Mouse (Mus musculus): ENCODE measurements around the gene Zbtb7a.
A peak's percentile ranks its signal among the peaks of the same experiment; 100 is the strongest.
"Not testable (repeated sequence)": the region's sequence is repeated elsewhere in the genome, so short reads cannot be mapped to it uniquely, and the experiment has no call there.

The Zbtb7a gene

DNA sequence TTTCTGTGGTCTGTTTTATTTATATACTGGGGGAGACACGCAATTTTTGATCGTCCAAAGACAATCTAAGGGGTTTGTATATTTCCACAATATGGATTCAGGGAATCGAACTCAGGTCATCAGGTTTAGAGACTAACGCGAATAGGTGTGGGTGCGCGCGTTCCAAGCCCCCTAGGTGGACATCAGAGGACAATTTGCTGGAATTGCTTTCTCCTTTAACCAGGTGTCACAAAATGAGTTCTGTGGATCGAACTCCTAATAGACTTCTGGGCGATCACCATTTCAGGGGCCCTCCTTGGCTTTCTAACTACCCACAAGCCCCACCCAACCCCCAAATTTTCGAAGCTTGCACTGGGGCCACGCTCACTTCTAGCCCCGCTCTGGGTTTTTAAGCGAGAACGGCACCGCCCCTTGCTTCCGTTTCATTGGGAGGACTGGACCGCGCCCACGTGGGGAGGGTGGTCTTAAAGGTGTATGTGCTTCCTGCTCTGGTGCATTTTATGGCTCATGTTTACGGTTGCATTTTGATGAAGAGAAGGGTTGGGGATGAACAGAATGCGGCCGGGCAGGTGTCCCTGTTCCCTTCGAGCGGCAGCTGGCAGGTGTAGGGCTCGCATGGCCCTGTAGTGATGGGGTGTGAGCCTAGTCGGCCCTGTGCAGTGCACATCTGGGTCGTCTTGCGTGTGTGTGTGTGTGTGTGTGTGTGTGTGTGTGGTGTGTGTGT, 33.7 kb downstream of the Zbtb7a start:
- DNase-seq (ENCODE audit: low read depth, low spot score): peak; percentile 73

GRCm38 (mm10) chr10:81169411-81169900, 34.4 kb downstream of the Zbtb7a start:
- not testable (repeated sequence) for DNase-seq (ENCODE audit: low read depth, low spot score)

GRCm38 (mm10) chr10:81173132-81173531, 38.1 kb downstream of the Zbtb7a start:
- peak; percentile 92 for DNase-seq (ENCODE audit: low read depth, low spot score)

GRCm38 (mm10) chr10:81174617-81175344, 39.8 kb downstream of the Zbtb7a start:
- DNase-seq (ENCODE audit: low read depth, low spot score): peak; percentile 94

GRCm38 (mm10) chr10:81175345-81175701, 40.3 kb downstream of the Zbtb7a start:
- DNase-seq (ENCODE audit: low read depth, low spot score): not testable (repeated sequence)

GRCm38 (mm10) chr10:81175936-81176465, 41.0 kb downstream of the Zbtb7a start:
- DNase-seq (ENCODE audit: low read depth, low spot score): no peak

DNA sequence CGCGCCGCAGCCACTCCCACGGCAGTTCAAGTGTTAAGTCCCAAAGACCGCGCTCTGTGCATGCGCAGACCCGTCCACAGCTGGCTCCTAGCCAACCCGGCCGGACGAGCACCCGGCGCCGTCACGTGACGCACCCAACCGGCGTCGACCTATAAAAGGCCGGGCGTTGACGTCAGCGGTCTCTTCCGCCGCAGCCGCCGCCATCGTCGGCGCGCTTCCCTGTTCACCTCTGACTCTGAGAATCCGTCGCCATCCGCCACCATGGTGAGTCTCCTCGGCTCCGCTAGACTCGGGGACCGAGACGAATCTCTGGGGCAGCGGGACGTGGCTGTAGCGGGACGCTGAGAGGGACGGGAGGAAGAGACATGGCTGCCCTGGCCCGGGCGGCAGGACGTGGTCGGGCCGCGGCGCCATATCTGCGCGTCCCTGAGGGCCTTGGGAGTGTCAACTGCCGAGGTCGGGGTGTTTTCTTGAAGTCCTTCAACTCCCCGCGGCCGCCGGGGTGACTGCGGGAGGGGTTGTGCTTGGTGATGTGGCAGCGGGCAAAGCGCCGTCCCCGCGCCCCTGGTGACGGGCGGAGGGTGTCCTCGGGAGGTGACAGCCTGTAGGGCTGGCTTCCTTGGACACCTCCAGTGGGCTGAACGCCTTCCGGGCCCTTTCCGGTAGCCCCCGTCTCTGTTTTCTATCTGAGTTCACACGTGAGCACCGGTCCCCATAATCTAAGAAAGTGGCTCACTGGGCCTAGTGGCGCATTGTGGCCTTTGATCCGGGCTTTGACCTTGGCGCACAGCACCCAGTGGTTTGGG, 41.6 kb downstream of the Zbtb7a start, which contains the start of gene Eef2:
Eef2 (plus strand) TSS at position 166 of the 806 bp plus-strand sequence.
- DNase-seq (ENCODE audit: low read depth, low spot score): peak; percentile 99

DNA sequence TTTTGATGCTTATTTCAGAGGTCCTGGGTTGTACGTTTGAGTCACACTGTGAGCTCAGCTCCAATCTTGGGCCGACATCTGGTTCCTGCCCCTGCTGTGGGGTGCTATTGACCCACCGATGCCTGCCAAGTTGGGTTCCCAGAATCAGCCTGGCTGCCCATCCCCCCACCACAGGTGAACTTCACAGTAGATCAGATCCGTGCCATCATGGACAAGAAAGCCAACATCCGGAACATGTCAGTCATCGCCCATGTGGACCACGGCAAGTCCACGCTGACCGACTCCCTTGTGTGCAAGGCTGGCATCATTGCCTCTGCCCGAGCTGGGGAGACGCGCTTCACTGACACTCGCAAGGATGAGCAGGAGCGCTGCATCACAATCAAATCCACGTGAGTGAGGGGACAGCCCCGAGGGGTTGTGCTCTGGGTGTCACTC, 42.5 kb downstream of the Zbtb7a start:
- DNase-seq (ENCODE audit: low read depth, low spot score): no peak

DNA sequence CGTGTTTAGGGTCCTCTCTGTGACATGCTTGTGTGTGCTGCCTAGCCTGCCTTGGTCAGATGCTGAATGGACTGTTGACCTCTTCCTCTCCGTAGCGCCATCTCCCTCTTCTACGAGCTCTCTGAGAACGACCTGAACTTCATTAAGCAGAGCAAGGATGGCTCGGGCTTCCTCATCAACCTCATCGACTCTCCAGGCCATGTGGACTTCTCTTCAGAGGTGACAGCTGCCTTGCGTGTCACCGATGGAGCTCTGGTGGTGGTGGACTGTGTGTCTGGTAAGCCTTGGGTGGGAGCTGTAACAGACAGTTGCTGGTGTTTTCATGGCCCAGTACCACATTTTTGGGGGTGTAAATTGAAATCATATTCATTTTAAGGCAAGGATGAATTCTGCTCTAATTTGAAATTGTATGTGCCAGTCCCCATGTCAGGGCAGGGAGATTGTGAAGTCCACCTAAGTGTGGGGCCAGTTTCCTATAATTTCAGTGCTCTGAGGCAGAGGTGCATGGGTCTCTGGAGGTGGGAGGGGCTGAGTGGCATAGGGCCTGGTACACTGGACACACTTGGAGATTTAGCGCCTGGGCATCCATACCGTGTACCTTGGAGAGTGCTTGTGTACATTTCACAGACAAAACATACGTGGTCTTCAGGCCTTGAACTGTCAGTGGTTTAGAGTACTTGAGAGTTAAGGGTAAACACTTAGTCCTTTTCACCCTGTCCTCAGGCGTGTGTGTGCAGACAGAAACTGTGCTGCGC, 43.1 kb downstream of the Zbtb7a start:
- DNase-seq (ENCODE audit: low read depth, low spot score): no peak

GRCm38 (mm10) chr10:81178927-81179326, 43.9 kb downstream of the Zbtb7a start:
- DNase-seq (ENCODE audit: low read depth, low spot score): no peak

DNA sequence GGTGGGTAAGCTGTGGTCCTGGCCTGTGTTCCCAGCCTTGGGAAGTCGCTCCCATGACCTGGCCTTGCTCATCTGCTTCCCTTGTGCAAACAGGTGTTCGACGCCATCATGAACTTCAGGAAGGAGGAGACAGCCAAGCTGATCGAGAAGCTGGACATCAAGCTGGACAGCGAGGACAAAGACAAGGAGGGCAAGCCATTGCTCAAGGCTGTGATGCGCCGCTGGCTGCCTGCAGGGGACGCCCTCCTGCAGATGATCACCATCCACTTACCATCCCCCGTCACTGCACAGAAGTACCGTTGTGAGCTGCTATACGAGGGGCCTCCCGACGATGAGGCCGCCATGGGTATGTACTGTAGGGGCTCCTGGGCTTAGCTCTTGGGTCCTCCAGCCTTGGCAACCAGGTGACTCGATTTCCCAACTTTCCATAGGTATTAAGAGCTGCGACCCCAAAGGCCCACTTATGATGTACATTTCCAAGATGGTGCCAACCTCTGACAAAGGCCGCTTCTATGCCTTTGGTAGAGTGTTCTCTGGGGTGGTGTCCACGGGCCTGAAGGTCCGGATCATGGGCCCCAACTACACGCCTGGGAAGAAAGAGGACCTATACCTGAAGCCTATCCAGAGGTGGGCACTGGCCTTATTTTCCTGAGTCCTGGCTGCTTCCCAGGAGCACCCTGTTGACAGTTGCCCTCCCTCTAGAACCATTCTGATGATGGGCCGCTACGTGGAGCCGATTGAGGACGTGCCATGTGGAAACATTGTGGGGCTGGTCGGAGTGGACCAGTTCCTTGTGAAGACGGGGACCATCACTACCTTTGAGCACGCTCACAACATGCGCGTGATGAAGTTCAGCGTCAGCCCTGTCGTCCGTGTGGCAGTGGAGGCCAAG, 44.7 kb downstream of the Zbtb7a start:
- DNase-seq (ENCODE audit: low read depth, low spot score): no peak

- DNase-seq (ENCODE audit: low read depth, low spot score): no peak
These were observed 45.9 kb downstream of the Zbtb7a start for GRCm38 (mm10) chr10:81180946-81181345.

DNA sequence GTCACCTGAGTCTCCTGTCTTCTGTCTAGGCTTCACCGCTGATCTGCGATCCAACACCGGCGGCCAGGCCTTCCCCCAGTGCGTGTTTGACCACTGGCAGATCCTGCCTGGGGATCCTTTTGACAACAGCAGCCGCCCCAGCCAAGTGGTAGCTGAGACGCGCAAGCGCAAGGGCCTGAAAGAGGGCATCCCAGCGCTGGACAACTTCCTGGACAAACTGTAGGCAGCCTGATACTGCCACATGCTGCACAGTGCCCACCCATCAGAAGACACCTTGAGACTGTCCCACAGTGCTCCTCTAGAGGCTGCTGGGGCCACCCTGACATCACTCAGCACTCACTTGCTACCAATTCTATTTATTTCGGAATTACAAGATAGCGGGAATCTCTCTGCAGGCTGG, 46.8 kb downstream of the Zbtb7a start:
- DNase-seq (ENCODE audit: low read depth, low spot score): not testable (repeated sequence)

DNA sequence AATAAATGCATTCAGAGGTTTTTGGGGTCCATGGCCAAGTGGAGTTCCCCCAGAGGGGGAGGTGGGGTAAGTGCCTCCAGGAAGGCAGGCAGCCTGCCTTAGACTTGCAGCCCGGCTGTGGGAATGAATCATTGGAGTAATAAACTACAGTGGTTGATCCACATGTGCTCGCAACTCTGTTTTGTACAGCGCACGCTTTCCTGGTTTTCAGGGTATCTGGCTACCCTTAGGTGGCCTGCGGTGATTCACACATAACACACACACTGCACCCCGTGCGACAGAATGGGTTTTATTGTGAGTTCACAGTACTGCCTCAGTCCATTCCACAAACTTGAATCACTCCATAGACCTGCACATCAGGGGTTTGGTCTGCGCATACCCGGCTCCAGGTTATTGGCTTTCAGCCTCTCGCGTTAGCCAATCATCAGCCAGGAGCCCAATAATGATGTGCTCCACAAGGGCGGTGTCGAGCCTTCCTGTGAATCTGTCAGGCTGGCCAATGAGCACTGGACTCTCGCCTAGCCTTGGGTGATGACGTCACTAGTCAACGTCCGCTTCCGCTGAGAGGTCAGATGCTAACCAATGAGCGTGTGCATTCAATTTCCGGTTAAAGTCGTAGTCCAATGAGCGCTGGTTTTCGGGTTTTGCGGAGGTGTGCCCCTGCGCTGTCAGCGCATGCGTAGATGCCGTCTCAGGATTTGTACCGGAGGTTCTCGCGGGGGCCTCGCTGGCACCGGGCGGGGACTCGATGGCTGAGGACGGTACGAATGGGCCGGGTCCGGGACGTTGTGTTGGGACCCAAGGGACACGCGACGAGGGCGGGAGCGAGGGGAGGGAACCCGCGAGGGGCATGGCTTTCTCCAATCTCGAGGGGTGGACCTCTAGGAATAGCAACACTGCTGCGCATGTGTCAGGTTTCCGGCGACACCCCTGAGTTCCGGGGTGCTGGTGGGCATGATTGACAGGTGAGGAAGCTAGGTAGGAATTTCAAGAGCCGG, 47.6 kb downstream of the Zbtb7a start, which contains the start of gene Dapk3:
Dapk3 (plus strand) TSS at position 670 of the 998 bp plus-strand sequence.
- peak; percentile 100 for DNase-seq (ENCODE audit: low read depth, low spot score)

DNA sequence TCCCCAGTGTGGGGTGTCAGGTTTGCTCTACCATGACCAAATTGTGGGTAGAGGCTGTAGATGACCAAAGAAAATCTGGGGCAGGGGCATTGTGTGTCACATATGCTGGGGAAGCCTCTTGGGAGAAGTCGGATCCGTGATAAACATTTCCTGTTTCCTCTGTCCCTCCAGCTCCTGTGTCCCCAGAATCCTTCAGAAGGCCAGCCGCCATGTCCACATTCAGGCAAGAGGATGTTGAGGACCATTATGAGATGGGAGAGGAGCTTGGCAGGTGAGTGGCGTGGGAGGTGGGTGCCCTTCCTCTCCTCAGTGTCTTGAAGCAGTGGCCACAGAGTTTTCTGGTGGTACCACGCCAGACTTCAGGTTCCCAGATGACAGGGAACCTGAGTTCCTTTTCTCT, 48.8 kb downstream of the Zbtb7a start, which contains the start of gene 4930442H23Rik:
4930442H23Rik (minus strand) TSS at position 45 of the 400 bp plus-strand sequence.
- DNase-seq (ENCODE audit: low read depth, low spot score): no peak

DNA sequence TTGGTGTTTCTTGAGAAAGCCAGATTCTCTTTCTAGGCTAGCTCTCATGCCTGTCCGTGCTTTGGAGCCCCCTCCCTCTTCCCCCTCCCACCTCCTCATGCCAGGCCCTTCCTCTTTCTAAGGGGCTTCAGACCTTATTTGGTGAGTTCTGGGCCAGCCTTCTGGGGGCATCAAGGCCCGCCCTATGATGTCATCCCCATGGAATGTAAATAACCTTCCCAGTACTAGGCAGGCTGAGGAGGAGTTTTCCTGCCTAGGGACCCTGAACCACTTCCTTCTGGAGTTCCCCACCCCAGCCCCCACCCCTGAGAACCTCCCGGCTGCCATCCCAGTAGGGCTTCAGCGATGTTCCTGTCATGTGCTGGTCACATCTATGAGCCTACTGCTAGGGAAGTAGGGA, 49.7 kb downstream of the Zbtb7a start:
- DNase-seq (ENCODE audit: low read depth, low spot score): peak; percentile 61

- no peak for DNase-seq (ENCODE audit: low read depth, low spot score)
These were observed 52.1 kb downstream of the Zbtb7a start for GRCm38 (mm10) chr10:81187161-81187560.

- no peak for DNase-seq (ENCODE audit: low read depth, low spot score)
These were observed 54.8 kb downstream of the Zbtb7a start for GRCm38 (mm10) chr10:81189821-81190220.
